Mouse (Mus musculus): ENCODE measurements around the gene Plpp1. TPM values are rescaled to one million over a fixed set of nuclear protein-coding genes. Genes with fewer than 3 reads are reported as not detected.
A peak's percentile ranks its signal among the peaks of the same experiment; 100 is the strongest.

Plpp1 gene
- 10 to 100 TPM; 35.6 to 49.4 TPM for total RNA-seq (2021)
- long read RNA-seq, experiment 1, transcript Plpp1-202 (6 exons, 1,272 nt): minor isoform, 26 of 64 reads
- long read RNA-seq, experiment 1, transcript Plpp1-201 (6 exons, 1,598 nt): major isoform, 29 of 64 reads
- long read RNA-seq, experiment 1, partial matches to known transcripts: 0 of 64 reads
- long read RNA-seq, experiment 1, other reads (novel, unspliced or antisense): 9 of 64 reads
- long read RNA-seq, experiment 2, transcript Plpp1-201 (6 exons, 1,598 nt): major isoform, 26 of 59 reads
- long read RNA-seq, experiment 2, transcript Plpp1-202 (6 exons, 1,272 nt): major isoform, 26 of 59 reads
- long read RNA-seq, experiment 2, partial matches to known transcripts: 0 of 59 reads
- long read RNA-seq, experiment 2, other reads (novel, unspliced or antisense): 7 of 59 reads

GRCm38 (mm10) chr13:112800597-112801380, at the start of gene Plpp1:
Plpp1 (plus strand) TSS chr13:112800792.
- peak; percentile 99 for DNase-seq
- peak within 1 kb of the TSS; percentile 95 for H3K27ac ChIP-seq
- intact Hi-C loops (cut with DNase I): loop anchor here (2.0 to 5.0 kb wide), 2 partner anchors 50 to 123 kb away; no protein-coding TSS in a partner anchor
- peak within 1 kb of the TSS; percentile 91 for H3K4me3 ChIP-seq
- TF ChIP-seq CTCF (IDR thresholded peaks at IDR 0.05): no peak

GRCm38 (mm10) chr13:112751454-112752308, 48.9 kb upstream of the Plpp1 start:
- H3K4me3 ChIP-seq: peak overlapping the region; percentile 64
- TF ChIP-seq CTCF (IDR thresholded peaks at IDR 0.05): no peak
- peak overlapping the region; percentile 86 for H3K27ac ChIP-seq
- peak; percentile 83 for DNase-seq
- intact Hi-C loops (cut with DNase I): loop anchor here (2.0 kb wide), 1 partner anchor 49 kb away; the partner anchor contains the start of gene Plpp1

GRCm38 (mm10) chr13:112752309-112752975, 48.1 kb upstream of the Plpp1 start:
- intact Hi-C loops (cut with DNase I): no loop called here
- Histone ChIP-seq H3K4me3 (peak overlapping the region; percentile 64), H3K27ac (peak overlapping the region; percentile 86)
- no peak for TF ChIP-seq CTCF (IDR thresholded peaks at IDR 0.05)
- no peak for DNase-seq

- no peak for DNase-seq
- Histone ChIP-seq H3K27ac (peak overlapping the region; percentile 86), H3K4me3 (no peak overlapping the region)
- intact Hi-C loops (cut with DNase I): no loop called here
- TF ChIP-seq CTCF (IDR thresholded peaks at IDR 0.05): no peak
Observed at GRCm38 (mm10) chr13:112753522-112753921, 47.1 kb upstream of the Plpp1 start.

GRCm38 (mm10) chr13:112754871-112755270, 45.7 kb upstream of the Plpp1 start:
- no peak overlapping the region; the same call in 1 of the 2 replicates for H3K4me3 ChIP-seq
- DNase-seq: peak; percentile 65
- intact Hi-C loops (cut with DNase I): no loop called here
- no peak for TF ChIP-seq CTCF (IDR thresholded peaks at IDR 0.05)
- peak overlapping the region; percentile 85 for H3K27ac ChIP-seq

GRCm38 (mm10) chr13:112755507-112756010, 45.0 kb upstream of the Plpp1 start:
- H3K27ac ChIP-seq: peak overlapping the region; percentile 85
- intact Hi-C loops (cut with DNase I): no loop called here
- TF ChIP-seq CTCF (IDR thresholded peaks at IDR 0.05): no peak
- H3K4me3 ChIP-seq: peak overlapping the region; percentile 57
- peak; percentile 65 for DNase-seq

GRCm38 (mm10) chr13:112757395-112757794, 43.2 kb upstream of the Plpp1 start:
- Histone ChIP-seq H3K4me3 (no peak overlapping the region), H3K27ac (peak overlapping the region; percentile 85)
- intact Hi-C loops (cut with DNase I): no loop called here
- no peak for DNase-seq
- TF ChIP-seq CTCF (IDR thresholded peaks at IDR 0.05): no peak

GRCm38 (mm10) chr13:112758546-112759090, 42.0 kb upstream of the Plpp1 start:
- intact Hi-C loops (cut with DNase I): no loop called here
- DNase-seq: no peak
- no peak overlapping the region for H3K4me3 ChIP-seq
- TF ChIP-seq CTCF (IDR thresholded peaks at IDR 0.05): no peak
- peak overlapping the region; percentile 85 for H3K27ac ChIP-seq

GRCm38 (mm10) chr13:112759364-112759763, 41.2 kb upstream of the Plpp1 start:
- no peak for TF ChIP-seq CTCF (IDR thresholded peaks at IDR 0.05)
- Histone ChIP-seq H3K27ac (peak overlapping the region; percentile 85), H3K4me3 (no peak overlapping the region)
- DNase-seq: no peak
- intact Hi-C loops (cut with DNase I): no loop called here

- H3K27ac ChIP-seq: peak overlapping the region; percentile 85
- TF ChIP-seq CTCF (IDR thresholded peaks at IDR 0.05): no peak
- DNase-seq: no peak
- intact Hi-C loops (cut with DNase I): no loop called here
- H3K4me3 ChIP-seq: peak overlapping the region; percentile 52
Observed at GRCm38 (mm10) chr13:112759777-112760537, 40.6 kb upstream of the Plpp1 start.

- peak overlapping the region; percentile 52 for H3K4me3 ChIP-seq
- H3K27ac ChIP-seq: peak overlapping the region; percentile 85
- no peak for TF ChIP-seq CTCF (IDR thresholded peaks at IDR 0.05)
- intact Hi-C loops (cut with DNase I): no loop called here
- DNase-seq: no peak
Observed at GRCm38 (mm10) chr13:112760538-112760881, 40.1 kb upstream of the Plpp1 start.
